22 mouse cellular contexts compared by ENCODE assay signal in genomic region chr8:47920575-47921144, GRCm38 (mm10).
DNase-seq lines count a peak whose midpoint lies in the region; ATAC-seq and TF ChIP-seq lines count a peak whose summit lies in the region.
"Had no signal": no experiment of that assay in that cellular context is flagged by ENCODE, and none has a peak within 500 bp of the region (broad histone marks: within the 10 kb centered on the region; RNA-seq: fewer than 3 reads in every experiment).

No protein-coding gene starts in this region.

- H3K4me1 ChIP-seq in intestine, postnatal 0 days (replicated peaks; ENCODE audit: control insufficient read depth, insufficient read depth, low read length): no peaks in the 10 kb centered on the region
- 0 out of 2 replicates have a peak, but pooled peaks cover 2% of the 10 kb centered on the region for H3K4me1 ChIP-seq in intestine, embryonic 16.5 days (ENCODE audit: control insufficient read depth, insufficient read depth, low read length)
- 0 out of 2 replicates have a peak, but pooled peaks cover 4% of the 10 kb centered on the region for H3K4me1 ChIP-seq in lung, embryonic 14.5 days (ENCODE audit: insufficient read depth)
- peaks cover 4% of the 10 kb centered on the region for H3K4me1 ChIP-seq in ES-Bruce4 (ENCODE audit: control insufficient read depth, insufficient read depth, low read length)
- H3K4me1 ChIP-seq: neural tube, embryonic 12.5 days had no signal

- TF ChIP-seq POLR2A in ES-Bruce4 (IDR thresholded peaks at IDR 0.05; ENCODE audit: insufficient read depth, low read length): no peak

- peaks cover 6% of the 10 kb centered on the region; the same call in 1 of the 2 replicates for H3K36me3 ChIP-seq in intestine, postnatal 0 days (ENCODE audit: control insufficient read depth, insufficient read depth)
- H3K36me3 ChIP-seq in intestine, embryonic 16.5 days (ENCODE audit: control insufficient read depth, insufficient read depth, low read length): peaks cover 3% of the 10 kb centered on the region; the same call in 1 of the 2 replicates
- 0 out of 2 replicates have a peak, but pooled peaks cover 8% of the 10 kb centered on the region for H3K36me3 ChIP-seq in lung, embryonic 14.5 days (ENCODE audit: insufficient read depth)
- no peaks in the 10 kb centered on the region for H3K36me3 ChIP-seq in ES-Bruce4 (ENCODE audit: control insufficient read depth, insufficient read depth, low read length, poor library complexity, severe bottlenecking)
- H3K36me3 ChIP-seq: hindbrain, embryonic 15.5 days had no signal

- H3K4me2 ChIP-seq in intestine, postnatal 0 days (replicated peaks; ENCODE audit: low read depth): no peak overlapping the region
- no peak overlapping the region for H3K4me2 ChIP-seq in intestine, embryonic 16.5 days (ENCODE audit: low read depth, low read length)
- no peak overlapping the region for H3K4me2 ChIP-seq in lung, embryonic 14.5 days
- H3K4me2 ChIP-seq: embryonic facial prominence, embryonic 12.5 days; hindbrain, embryonic 15.5 days; liver, embryonic 11.5 days; neural tube, embryonic 12.5 days had no signal

- TF ChIP-seq CTCF in intestine, postnatal 0 days (IDR thresholded peaks at IDR 0.05; ENCODE audit: low read depth): peak; percentile 48
- peak; percentile 16; the same call in 1 of the 2 replicates for TF ChIP-seq CTCF in lung, embryonic 14.5 days (IDR thresholded peaks at IDR 0.05; ENCODE audit: low read depth)
- TF ChIP-seq CTCF in ES-Bruce4 (IDR thresholded peaks at IDR 0.05; ENCODE audit: low read depth, low read length): peak; percentile 10

- H3K4me3 ChIP-seq in intestine, postnatal 0 days (ENCODE audit: low read depth, low read length): no peak overlapping the region
- no peak overlapping the region for H3K4me3 ChIP-seq in intestine, embryonic 16.5 days (ENCODE audit: low read length)
- H3K4me3 ChIP-seq in lung, embryonic 14.5 days (ENCODE audit: low read depth, low read length): no peak overlapping the region
- H3K4me3 ChIP-seq in ES-Bruce4 (ENCODE audit: low read depth, low read length): no peak overlapping the region
- H3K4me3 ChIP-seq: embryonic facial prominence, embryonic 12.5 days; hindbrain, embryonic 15.5 days; neural tube, embryonic 12.5 days had no signal

- DNase-seq in lung, embryonic 14.5 days: no peak
- no peak for DNase-seq in lung, postnatal 25 days (ENCODE audit: low spot score)
- peak; percentile 75 for DNase-seq in WW6 (ENCODE audit: low read depth, low spot score)
- no peak for DNase-seq in adrenal gland, adult (ENCODE audit: inconsistent age in 2 of 2, low spot score in 1 of 2)
- DNase-seq in spleen, postnatal 10 days (ENCODE audit: low spot score in 2 of 2): no peak
- DNase-seq: adrenal gland, postnatal 14 days; cerebellum, adult 2 months; heart, postnatal 10 days; kidney, adult 18-20 months; layer of hippocampus, postnatal 36 days; left cerebral cortex, postnatal 4 days; lung, postnatal 14 days; thymus, postnatal 14 days had no signal

- no peak overlapping the region for H3K9ac ChIP-seq in intestine, postnatal 0 days (ENCODE audit: low read depth, low read length)
- H3K9ac ChIP-seq in intestine, embryonic 16.5 days (ENCODE audit: low read depth, low read length): no peak overlapping the region
- no peak overlapping the region for H3K9ac ChIP-seq in lung, embryonic 14.5 days
- no peak overlapping the region for H3K9ac ChIP-seq in ES-Bruce4 (ENCODE audit: low read depth, poor library complexity, severe bottlenecking)
- H3K9ac ChIP-seq: embryonic facial prominence, embryonic 12.5 days; hindbrain, embryonic 15.5 days; neural tube, embryonic 12.5 days had no signal

- TF ChIP-seq EP300 in ES-Bruce4 (IDR thresholded peaks at IDR 0.05; ENCODE audit: insufficient read depth, low read depth, low read length): 0 out of 2 replicates have a peak, but pooled peaks have one; percentile 28

- no peaks in the 10 kb centered on the region for H3K9me3 ChIP-seq in intestine, postnatal 0 days (ENCODE audit: control insufficient read depth)
- no peaks in the 10 kb centered on the region for H3K9me3 ChIP-seq in intestine, embryonic 16.5 days (ENCODE audit: control insufficient read depth, low read length)
- H3K9me3 ChIP-seq in lung, embryonic 14.5 days (ENCODE audit: low read depth, low read length): no peaks in the 10 kb centered on the region
- no peaks in the 10 kb centered on the region for H3K9me3 ChIP-seq in ES-Bruce4 (replicated peaks; ENCODE audit: control insufficient read depth, insufficient read depth, low read length, poor library complexity, severe bottlenecking)
- H3K9me3 ChIP-seq: embryonic facial prominence, embryonic 12.5 days; hindbrain, embryonic 15.5 days; neural tube, embryonic 12.5 days had no signal

- H3K27ac ChIP-seq in intestine, postnatal 0 days (ENCODE audit: low read depth, low read length): no peak overlapping the region
- no peak overlapping the region for H3K27ac ChIP-seq in intestine, embryonic 16.5 days (ENCODE audit: low read length)
- H3K27ac ChIP-seq in lung, embryonic 14.5 days (ENCODE audit: low read depth): no peak overlapping the region
- H3K27ac ChIP-seq in ES-Bruce4 (ENCODE audit: insufficient read depth, low read length): peak overlapping the region; percentile 55
- H3K27ac ChIP-seq: embryonic facial prominence, embryonic 12.5 days; hindbrain, embryonic 15.5 days; neural tube, embryonic 12.5 days had no signal

- H3K27me3 ChIP-seq in intestine, postnatal 0 days (replicated peaks; ENCODE audit: control insufficient read depth, insufficient read depth, low read length): no peaks in the 10 kb centered on the region
- H3K27me3 ChIP-seq in intestine, embryonic 16.5 days (replicated peaks; ENCODE audit: control insufficient read depth, insufficient read depth, low read length): no peaks in the 10 kb centered on the region
- no peaks in the 10 kb centered on the region for H3K27me3 ChIP-seq in lung, embryonic 14.5 days (ENCODE audit: insufficient read depth, low read length)
- no peaks in the 10 kb centered on the region for H3K27me3 ChIP-seq in ES-Bruce4 (ENCODE audit: control insufficient read depth, insufficient read depth, low read length, poor library complexity, severe bottlenecking)
- H3K27me3 ChIP-seq: embryonic facial prominence, embryonic 12.5 days; hindbrain, embryonic 15.5 days; neural tube, embryonic 12.5 days had no signal

- ATAC-seq in intestine, postnatal 0 days: no peak
- ATAC-seq in intestine, embryonic 16.5 days: no peak
- ATAC-seq in lung, embryonic 14.5 days (ENCODE audit: insufficient read depth): no peak
- ATAC-seq: CD4-positive, CD25-positive, alpha-beta regulatory T cell, adult 4 months; forebrain, embryonic 16.5 days had no signal

- WGBS in intestine, postnatal 0 days: 97% methylated on average over 6 of the region's 6 CpGs
- WGBS in intestine, embryonic 16.5 days: 96% methylated on average over 6 of the region's 6 CpGs
- 94% methylated on average over 6 of the region's 6 CpGs for WGBS in lung, embryonic 14.5 days
